Mouse (Mus musculus) embryonic facial prominence, embryonic 12.5 days (tissue): ENCODE measurements around the gene Hnf1a. TPM values are rescaled to one million over a fixed set of nuclear protein-coding genes. Genes with fewer than 3 reads are reported as not detected.

Experiments
- ATAC-seq: fragments of 200-750 bp; cut with Nextera tagmentation; 2 replicates; pipeline ENCODE4 v1.8.0; 2017; ENCODE audit not compliant: insufficient number of reproducible peaks, insufficient read depth, low FRiP score, low TSS enrichment
- H3K27ac ChIP-seq: fragments of 300-500 bp; sonication (generic); 2 replicates; pipeline ENCODE4 v1.5.1; 2016; ENCODE audit warnings: mild to moderate bottlenecking
- H3K27me3 ChIP-seq: fragments of 300-500 bp; sonication (generic); 2 replicates; pipeline ENCODE4 v1.6.1; 2016; ENCODE audit warnings: mild to moderate bottlenecking, moderate library complexity
- H3K36me3 ChIP-seq: fragments of 300-500 bp; sonication (generic); 2 replicates; pipeline ENCODE4 v1.6.1; 2016; ENCODE audit warnings: mild to moderate bottlenecking
- H3K4me1 ChIP-seq: fragments of 300-500 bp; sonication (generic); 2 replicates; pipeline ENCODE4 v1.6.1; 2016
- H3K4me2 ChIP-seq: fragments of 300-500 bp; sonication (generic); replicated peaks from 2 replicates; pipeline ENCODE4 v1.6.1; 2016; ENCODE audit warnings: mild to moderate bottlenecking, moderate library complexity
- H3K4me3 ChIP-seq: fragments of 300-500 bp; sonication (generic); 2 replicates; pipeline ENCODE4 v1.5.1; 2016; ENCODE audit warnings: mild to moderate bottlenecking
- H3K9ac ChIP-seq: fragments of 300-500 bp; sonication (generic); 2 replicates; pipeline ENCODE4 v1.6.1; 2016; ENCODE audit warnings: mild to moderate bottlenecking, moderate library complexity
- H3K9me3 ChIP-seq: fragments of 300-500 bp; sonication (generic); 2 replicates; pipeline ENCODE4 v1.6.1; 2016; ENCODE audit warnings: mild to moderate bottlenecking, moderate library complexity
- WGBS: fragments of 180-500 bp; shearing (Covaris S2); methylation state at CpG from one replicate; pipeline ENCODE4 v1.1.7; 2016; 5-methylcytosine and 5-hydroxymethylcytosine counted together
- polyA plus RNA-seq: library from polyadenylated mRNA; unstranded; fragments of >200 nt; fragmentation: Nextera tagmentation; extraction: Ambion mirVana; gene quantifications from 2 replicates; pipeline ENCODE4 v1.2.1, GENCODE M21; 2016

Hnf1a gene
- polyA plus RNA-seq, 1 experiment from 2014 or later: 0.05 TPM

GRCm38 (mm10) chr5:114961590-114962360, 9.1 kb downstream of the Hnf1a start:
- WGBS: 50% methylated on average over 4 of the region's 4 CpGs
- no peaks in the 10 kb centered on the region for H3K9me3 ChIP-seq
- no peak overlapping the region for H3K4me3 ChIP-seq
- 0 out of 2 replicates have a peak, but pooled peaks cover 3% of the 10 kb centered on the region for H3K4me1 ChIP-seq
- no peak overlapping the region for H3K27ac ChIP-seq
- no peaks in the 10 kb centered on the region for H3K36me3 ChIP-seq
- H3K27me3 ChIP-seq: 0 out of 2 replicates have a peak, but pooled peaks cover 1% of the 10 kb centered on the region
- ATAC-seq: no peak
- no peak overlapping the region for H3K9ac ChIP-seq
- H3K4me2 ChIP-seq: no peak overlapping the region

- 89% methylated on average over 5 of the region's 5 CpGs for WGBS
- no peaks in the 10 kb centered on the region for H3K27me3 ChIP-seq
- H3K27ac ChIP-seq: no peak overlapping the region
- no peak overlapping the region for H3K4me3 ChIP-seq
- no peaks in the 10 kb centered on the region for H3K9me3 ChIP-seq
- H3K4me2 ChIP-seq: no peak overlapping the region
- H3K9ac ChIP-seq: no peak overlapping the region
- H3K36me3 ChIP-seq: no peaks in the 10 kb centered on the region
- H3K4me1 ChIP-seq: no peaks in the 10 kb centered on the region
- no peak for ATAC-seq
These were observed 12.8 kb downstream of the Hnf1a start for GRCm38 (mm10) chr5:114958069-114958468.

GRCm38 (mm10) chr5:114953326-114953725, 17.6 kb downstream of the Hnf1a start:
- Histone ChIP-seq H3K4me3 (no peak overlapping the region), H3K27ac (no peak overlapping the region), H3K4me1 (no peaks in the 10 kb centered on the region; the same call in 1 of the 2 replicates), H3K9me3 (no peaks in the 10 kb centered on the region), H3K36me3 (peaks cover 19% of the 10 kb centered on the region), H3K4me2 (no peak overlapping the region), H3K27me3 (no peaks in the 10 kb centered on the region), H3K9ac (no peak overlapping the region)
- WGBS: 91% methylated on average over 14 of the region's 14 CpGs
- no peak; the same call in 1 of the 2 replicates for ATAC-seq

GRCm38 (mm10) chr5:114951279-114951880, 19.5 kb downstream of the Hnf1a start:
- H3K27ac ChIP-seq: no peak overlapping the region
- H3K9ac ChIP-seq: no peak overlapping the region
- H3K9me3 ChIP-seq: no peaks in the 10 kb centered on the region
- no peaks in the 10 kb centered on the region for H3K27me3 ChIP-seq
- no peaks in the 10 kb centered on the region; the same call in 1 of the 2 replicates for H3K4me1 ChIP-seq
- no peak overlapping the region for H3K4me2 ChIP-seq
- H3K4me3 ChIP-seq: no peak overlapping the region
- no peak; the same call in 1 of the 2 replicates for ATAC-seq
- WGBS: 85% methylated on average over 21 of the region's 21 CpGs
- H3K36me3 ChIP-seq: peaks cover 38% of the 10 kb centered on the region

GRCm38 (mm10) chr5:114950669-114951068, 20.2 kb downstream of the Hnf1a start:
- no peak overlapping the region for H3K4me2 ChIP-seq
- H3K27me3 ChIP-seq: no peaks in the 10 kb centered on the region
- H3K36me3 ChIP-seq: peaks cover 45% of the 10 kb centered on the region
- H3K4me1 ChIP-seq: no peaks in the 10 kb centered on the region; the same call in 1 of the 2 replicates
- H3K9ac ChIP-seq: no peak overlapping the region
- H3K9me3 ChIP-seq: no peaks in the 10 kb centered on the region
- no peak for ATAC-seq
- no peak overlapping the region for H3K4me3 ChIP-seq
- H3K27ac ChIP-seq: no peak overlapping the region
- 62% methylated on average over 12 of the region's 12 CpGs for WGBS

- 0 out of 2 replicates have a peak, but pooled peaks have one; percentile 4 for ATAC-seq
These were observed 21.1 kb downstream of the Hnf1a start for GRCm38 (mm10) chr5:114949812-114950211.

GRCm38 (mm10) chr5:114949316-114949715, 21.6 kb downstream of the Hnf1a start:
- Histone ChIP-seq H3K27ac (peak overlapping the region; percentile 36; the same call in 1 of the 2 replicates), H3K4me2 (no peak overlapping the region), H3K4me1 (no peaks in the 10 kb centered on the region; the same call in 1 of the 2 replicates), H3K27me3 (no peaks in the 10 kb centered on the region), H3K4me3 (no peak overlapping the region), H3K9me3 (no peaks in the 10 kb centered on the region), H3K9ac (no peak overlapping the region), H3K36me3 (peaks cover 47% of the 10 kb centered on the region)
- ATAC-seq: peak; percentile 42; the same call in 1 of the 2 replicates
- 58% methylated on average over 5 of the region's 5 CpGs for WGBS

More at GRCm38 (mm10) chr5:114949812-114950211, 21.1 kb downstream of the Hnf1a start:
- Histone ChIP-seq H3K36me3 (peaks cover 47% of the 10 kb centered on the region), H3K4me3 (no peak overlapping the region), H3K9me3 (no peaks in the 10 kb centered on the region), H3K27me3 (no peaks in the 10 kb centered on the region), H3K27ac (peak overlapping the region; percentile 36; the same call in 1 of the 2 replicates), H3K4me2 (no peak overlapping the region), H3K4me1 (no peaks in the 10 kb centered on the region; the same call in 1 of the 2 replicates), H3K9ac (no peak overlapping the region)
- 79% methylated on average over 9 of the region's 9 CpGs for WGBS

GRCm38 (mm10) chr5:114948891-114949290, 22.0 kb downstream of the Hnf1a start:
- Histone ChIP-seq H3K4me2 (no peak overlapping the region), H3K4me1 (no peaks in the 10 kb centered on the region; the same call in 1 of the 2 replicates), H3K27ac (peak overlapping the region; percentile 1; the same call in 1 of the 2 replicates), H3K4me3 (no peak overlapping the region), H3K9ac (no peak overlapping the region), H3K27me3 (no peaks in the 10 kb centered on the region), H3K9me3 (no peaks in the 10 kb centered on the region), H3K36me3 (peaks cover 47% of the 10 kb centered on the region)
- no peak for ATAC-seq
- 76% methylated on average over 6 of the region's 6 CpGs for WGBS

- 93% methylated on average over 10 of the region's 10 CpGs for WGBS
These were observed 25.8 kb downstream of the Hnf1a start for GRCm38 (mm10) chr5:114945072-114945471.

GRCm38 (mm10) chr5:114942766-114943130, 28.1 kb downstream of the Hnf1a start:
- Histone ChIP-seq H3K9ac (peak overlapping the region; percentile 86), H3K9me3 (no peaks in the 10 kb centered on the region), H3K27ac (no peak overlapping the region), H3K36me3 (peaks cover 22% of the 10 kb centered on the region), H3K27me3 (no peaks in the 10 kb centered on the region), H3K4me2 (peak overlapping the region; percentile 66), H3K4me3 (peak overlapping the region; percentile 75), H3K4me1 (peaks cover 8% of the 10 kb centered on the region; the same call in 1 of the 2 replicates)
- 48% methylated on average over 4 of the region's 4 CpGs for WGBS
- no peak for ATAC-seq

More at GRCm38 (mm10) chr5:114945072-114945471, 25.8 kb downstream of the Hnf1a start:
- H3K9ac ChIP-seq: no peak overlapping the region
- H3K4me1 ChIP-seq: peaks cover 8% of the 10 kb centered on the region; the same call in 1 of the 2 replicates
- H3K27me3 ChIP-seq: no peaks in the 10 kb centered on the region
- no peak overlapping the region for H3K4me3 ChIP-seq
- H3K4me2 ChIP-seq: no peak overlapping the region
- H3K9me3 ChIP-seq: no peaks in the 10 kb centered on the region
- no peak overlapping the region for H3K27ac ChIP-seq
- ATAC-seq: no peak
- peaks cover 45% of the 10 kb centered on the region for H3K36me3 ChIP-seq

GRCm38 (mm10) chr5:114942074-114942765, 28.7 kb downstream of the Hnf1a start, which contains the start of gene 2210016L21Rik:
Gene 2210016L21Rik, plus strand, starts transcription at chr5:114942158.
- Histone ChIP-seq H3K4me1 (peaks cover 8% of the 10 kb centered on the region; the same call in 1 of the 2 replicates), H3K9ac (peak within 1 kb of the TSS; percentile 86), H3K9me3 (no peaks in the 10 kb centered on the region), H3K4me2 (peak within 1 kb of the TSS; percentile 66), H3K27me3 (no peaks in the 10 kb centered on the region), H3K36me3 (peaks cover 17% of the 10 kb centered on the region), H3K27ac (peak within 1 kb of the TSS; percentile 81), H3K4me3 (peak within 1 kb of the TSS; percentile 75)
- WGBS: under 1% methylated on average over 39 of the region's 39 CpGs
- ATAC-seq: peak; percentile 90
